Mouse (Mus musculus): Measurements from ENCODE around the gene Zdhhc14. TPM values are rescaled to one million over a fixed set of nuclear protein-coding genes. Genes with fewer than 3 reads are reported as not detected.

Zdhhc14 gene
- total RNA-seq, 2 experiments from 2014 or later = 2.0 to 4.3 TPM

DNA sequence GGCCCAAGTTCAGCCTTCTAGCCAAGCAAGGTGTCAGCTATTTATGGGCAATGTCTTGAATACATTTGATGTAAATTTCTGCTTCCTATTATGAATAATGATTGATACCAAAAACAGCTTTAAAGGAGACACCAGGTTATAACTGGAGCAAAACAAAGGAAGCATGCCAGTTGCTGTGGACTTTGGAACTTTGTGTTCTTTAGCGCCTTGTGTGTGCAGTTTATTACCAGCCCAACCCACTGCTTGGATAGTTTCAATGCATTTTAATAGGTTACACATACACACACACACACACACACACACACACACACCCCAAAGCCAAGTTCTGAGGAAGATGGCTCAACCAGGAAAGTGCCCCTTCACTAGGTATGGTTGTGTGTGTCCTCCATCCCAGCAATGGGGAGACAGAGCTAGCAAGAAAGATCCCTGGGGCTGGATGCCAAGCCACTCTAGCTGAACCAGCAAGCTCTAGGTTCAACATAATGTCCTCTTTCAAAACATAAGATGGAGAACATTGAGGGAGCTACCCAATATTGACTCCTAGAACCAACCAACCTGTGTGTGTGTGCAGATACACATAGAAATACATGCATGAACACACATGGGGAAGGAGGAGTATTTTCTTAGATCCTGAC is 79.9 kb downstream of the Zdhhc14 start:
- no peak for DNase-seq
- peak overlapping the region; percentile 79 for H3K27ac ChIP-seq
- TF ChIP-seq CTCF (IDR thresholded peaks at IDR 0.05) = no peak
- intact Hi-C loops (cut with DNase I) = loop anchor here (5.0 kb wide), 1 partner anchor 80 kb away; the partner anchor contains the start of gene Zdhhc14
- H3K4me3 ChIP-seq = no peak overlapping the region

DNA sequence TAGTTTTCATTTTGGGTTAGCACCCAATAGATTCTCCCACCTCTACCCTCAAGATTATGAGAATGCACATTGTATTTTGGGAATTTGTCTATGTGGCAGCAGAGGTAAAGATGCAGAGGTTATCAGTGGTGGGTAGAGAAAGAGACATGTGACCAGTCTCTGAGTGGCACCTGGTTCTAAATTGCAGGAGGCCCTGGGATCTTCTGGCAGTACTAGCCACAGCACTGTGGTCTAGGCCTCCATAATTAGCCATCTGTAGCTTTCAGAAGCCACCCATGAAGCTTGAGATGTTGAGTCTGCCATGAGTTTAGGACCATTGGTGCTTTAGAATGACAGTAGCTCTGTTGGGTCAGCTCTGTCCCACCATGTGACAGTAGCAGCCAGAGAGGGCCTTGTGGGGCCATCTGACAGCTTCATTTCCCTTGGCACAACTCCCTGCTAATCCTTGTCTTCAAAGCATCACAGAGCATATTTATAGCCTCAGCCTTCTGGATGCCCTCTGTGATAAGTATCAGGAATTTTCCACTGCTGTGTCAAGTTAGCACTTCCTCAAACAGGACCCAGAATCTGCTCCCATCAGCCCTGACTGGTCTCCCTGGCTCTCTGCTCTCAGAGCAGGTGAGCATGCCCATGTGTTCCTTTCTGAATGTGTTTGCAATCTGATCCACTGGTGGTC is 80.5 kb downstream of the Zdhhc14 start:
- DNase-seq = peak; percentile 43
- TF ChIP-seq CTCF (IDR thresholded peaks at IDR 0.05) = no peak
- intact Hi-C loops (cut with DNase I) = loop anchor here (5.0 kb wide), 1 partner anchor 81 kb away; the partner anchor contains the start of gene Zdhhc14

DNA sequence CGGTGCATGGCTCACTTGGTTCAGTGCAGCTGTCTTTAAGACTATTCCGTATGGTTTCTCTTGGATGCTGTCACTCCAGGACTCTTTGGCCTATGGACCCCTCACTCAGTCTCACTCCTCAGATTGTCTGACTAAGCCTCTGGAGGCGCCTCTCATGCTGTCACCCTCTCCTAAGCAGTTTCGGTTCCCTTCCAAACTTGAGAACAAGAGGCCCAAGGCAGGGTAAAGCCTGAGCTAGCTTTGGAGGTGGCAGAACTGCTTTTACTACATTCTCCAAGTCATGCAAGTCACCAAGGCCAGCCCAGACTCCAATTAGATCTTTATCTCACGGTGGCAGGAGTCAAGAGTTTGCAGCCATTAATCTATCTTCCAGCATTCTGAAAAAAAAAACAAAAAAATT is 82.3 kb downstream of the Zdhhc14 start:
- H3K27ac ChIP-seq = peak overlapping the region; percentile 28; the same call in 1 of the 2 replicates

More for the DNA sequence above, 80.5 kb downstream of the Zdhhc14 start:
- Histone ChIP-seq H3K4me3 (no peak overlapping the region), H3K27ac (peak overlapping the region; percentile 79)

DNA sequence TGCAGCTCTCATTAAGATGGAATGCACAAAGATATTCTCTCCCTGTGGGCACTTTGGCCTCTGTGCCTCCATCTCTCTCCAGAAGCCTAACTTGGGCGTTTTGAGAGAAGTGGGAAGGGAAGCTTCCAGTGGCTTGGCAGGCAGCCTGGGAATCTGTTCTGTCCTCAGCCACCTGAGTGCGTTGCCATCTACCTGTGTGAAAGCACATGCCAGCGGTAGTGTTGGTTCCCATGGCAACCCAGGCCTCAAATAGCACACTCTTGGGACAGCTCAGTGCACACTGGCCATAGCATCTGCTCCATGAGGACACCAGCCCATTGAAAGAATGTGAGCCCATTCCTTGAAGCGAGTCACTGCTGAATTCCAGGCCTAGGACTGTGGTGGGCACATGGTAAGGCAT is 83.2 kb downstream of the Zdhhc14 start:
- H3K27ac ChIP-seq = no peak overlapping the region
- no peak for DNase-seq
- intact Hi-C loops (cut with DNase I) = no loop called here
- no peak overlapping the region for H3K4me3 ChIP-seq
- TF ChIP-seq CTCF (IDR thresholded peaks at IDR 0.05) = no peak

More for the DNA sequence above, 82.3 kb downstream of the Zdhhc14 start:
- DNase-seq = no peak
- no peak for TF ChIP-seq CTCF (IDR thresholded peaks at IDR 0.05)
- no peak overlapping the region for H3K4me3 ChIP-seq
- intact Hi-C loops (cut with DNase I) = loop anchor here (5.0 kb wide), 1 partner anchor 82 kb away; the partner anchor contains the start of gene Zdhhc14

DNA sequence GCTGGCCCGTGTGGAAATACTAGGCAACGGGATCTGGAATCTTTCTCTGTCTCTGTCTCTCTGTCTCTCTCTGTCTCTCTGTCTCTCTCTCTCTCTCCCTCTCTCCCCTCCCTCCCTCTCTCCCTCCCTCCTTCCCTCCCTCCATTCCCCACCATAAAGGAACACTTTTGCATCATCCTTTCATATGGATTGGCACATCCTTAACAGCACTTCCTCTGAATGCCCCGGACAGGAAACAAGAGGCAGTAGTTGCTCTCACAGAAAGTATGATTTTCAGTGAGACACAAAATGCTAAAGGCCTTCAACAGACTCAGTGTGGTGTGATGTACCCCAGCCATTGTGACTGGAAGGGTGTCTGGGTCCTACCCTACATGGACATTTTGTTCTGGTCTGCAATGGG is 89.9 kb downstream of the Zdhhc14 start:
- H3K27ac ChIP-seq = no peak overlapping the region
- no peak overlapping the region for H3K4me3 ChIP-seq
- TF ChIP-seq CTCF (IDR thresholded peaks at IDR 0.05) = no peak
- DNase-seq = no peak
- intact Hi-C loops (cut with DNase I) = no loop called here

DNA sequence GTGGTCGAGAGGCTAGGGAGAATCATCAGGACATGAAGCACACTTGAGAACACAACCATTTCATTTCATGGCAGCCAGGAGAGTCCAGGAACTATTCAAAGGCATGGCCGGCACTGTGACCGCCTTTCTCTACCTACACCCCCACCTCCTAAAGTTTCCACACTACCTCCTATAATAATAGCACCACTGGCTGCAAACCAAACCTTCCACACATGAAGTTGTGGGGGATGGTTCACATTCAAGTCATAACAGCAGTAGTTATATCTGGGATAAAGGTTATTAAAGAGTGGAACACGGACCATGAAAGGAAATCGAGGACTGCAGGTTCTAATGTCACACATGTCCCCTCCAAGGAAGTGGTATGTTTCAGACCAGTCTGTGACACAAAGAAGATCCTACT is 90.6 kb downstream of the Zdhhc14 start:
- intact Hi-C loops (cut with DNase I) = no loop called here
- no peak for DNase-seq
- Histone ChIP-seq H3K4me3 (no peak overlapping the region), H3K27ac (no peak overlapping the region)
- TF ChIP-seq CTCF (IDR thresholded peaks at IDR 0.05) = no peak

DNA sequence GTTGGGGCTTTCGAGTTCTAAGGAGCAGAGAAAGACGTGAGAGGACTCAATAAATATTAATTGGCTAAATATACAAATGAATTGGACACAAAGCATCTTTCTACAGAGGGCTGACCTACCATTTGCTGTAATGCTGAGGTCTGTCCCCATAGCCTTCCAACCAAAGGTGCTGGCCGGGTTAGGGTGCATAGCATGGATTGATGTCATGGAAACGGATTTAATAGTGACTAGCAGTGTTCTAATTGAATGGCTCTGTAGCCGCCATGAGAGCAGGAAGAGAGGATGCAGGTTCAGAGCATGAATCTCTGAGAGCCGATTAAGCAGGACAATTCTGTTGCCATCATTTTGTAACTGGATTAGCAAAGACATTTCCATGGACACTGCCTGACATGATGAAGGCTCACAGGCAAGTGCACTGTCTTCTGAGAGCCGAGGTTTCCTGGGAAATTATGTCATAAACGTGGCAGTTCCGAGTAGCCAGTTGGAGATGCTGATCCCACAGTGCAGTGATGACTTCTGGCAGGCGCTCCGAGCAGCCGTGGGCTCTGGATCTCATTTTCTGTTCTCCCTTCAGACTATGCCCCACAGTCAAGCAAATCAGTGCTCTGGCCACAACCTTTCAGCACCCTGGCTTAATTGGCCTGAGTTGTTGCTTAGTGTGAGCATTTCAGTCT is 91.3 kb downstream of the Zdhhc14 start:
- peak overlapping the region; percentile 43 for H3K27ac ChIP-seq
- intact Hi-C loops (cut with DNase I) = no loop called here
- peak; percentile 28 for DNase-seq
- no peak for TF ChIP-seq CTCF (IDR thresholded peaks at IDR 0.05)
- peak overlapping the region; percentile 13; the same call in 1 of the 2 replicates for H3K4me3 ChIP-seq

DNA sequence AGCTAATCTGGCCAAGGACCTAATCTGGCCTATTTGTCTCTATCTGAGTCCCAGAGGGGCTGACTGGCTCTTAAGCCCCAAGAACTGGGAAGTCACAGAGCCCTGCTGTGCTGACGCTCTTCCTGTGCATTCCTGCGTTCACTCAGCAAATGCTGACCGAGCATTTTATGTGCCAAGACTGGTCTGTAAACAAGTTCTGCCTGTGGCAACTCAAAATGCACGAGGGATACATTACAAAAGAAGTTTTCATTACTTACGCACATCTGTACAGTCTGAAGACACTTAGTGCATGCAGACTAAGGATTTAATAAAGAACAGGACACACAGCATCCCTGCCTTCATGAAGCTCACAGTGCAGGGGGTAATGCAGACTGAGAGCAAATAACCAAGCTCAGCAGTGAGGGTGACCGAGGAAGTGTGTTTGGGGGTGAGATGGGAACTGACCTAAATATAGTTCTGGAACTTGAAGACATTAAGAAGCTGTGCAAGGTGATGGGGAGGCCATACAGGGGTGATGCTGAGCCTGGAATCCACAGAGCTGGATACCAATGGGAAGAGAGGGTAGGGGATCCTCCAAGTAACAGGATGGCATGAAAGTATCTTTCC is 99.3 kb downstream of the Zdhhc14 start:
- TF ChIP-seq CTCF (IDR thresholded peaks at IDR 0.05) = no peak
- DNase-seq = peak; percentile 36
- Histone ChIP-seq H3K27ac (peak overlapping the region; percentile 54), H3K4me3 (no peak overlapping the region)
- intact Hi-C loops (cut with DNase I) = no loop called here

DNA sequence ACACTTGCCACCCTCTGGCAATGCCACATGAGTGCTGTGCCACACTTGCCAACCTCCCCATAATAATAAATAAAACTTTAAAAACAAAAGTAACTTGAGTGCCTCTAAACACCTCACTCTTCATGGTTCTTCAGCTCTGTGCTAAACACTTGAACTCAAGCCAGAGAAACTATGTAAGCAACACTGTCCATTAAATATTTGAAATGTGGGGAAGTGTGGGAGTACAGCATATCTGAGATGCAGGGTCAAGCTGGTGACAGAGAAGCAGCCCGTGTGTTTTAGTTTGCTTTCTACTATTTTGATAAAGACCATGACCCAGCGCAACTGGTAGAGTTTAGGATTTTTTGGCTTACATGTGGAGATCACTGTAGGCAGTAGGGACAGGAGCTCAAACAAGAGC is 100.7 kb downstream of the Zdhhc14 start:
- no peak overlapping the region for H3K27ac ChIP-seq
- no peak for DNase-seq
- TF ChIP-seq CTCF (IDR thresholded peaks at IDR 0.05) = no peak
- intact Hi-C loops (cut with DNase I) = no loop called here
- no peak overlapping the region for H3K4me3 ChIP-seq

DNA sequence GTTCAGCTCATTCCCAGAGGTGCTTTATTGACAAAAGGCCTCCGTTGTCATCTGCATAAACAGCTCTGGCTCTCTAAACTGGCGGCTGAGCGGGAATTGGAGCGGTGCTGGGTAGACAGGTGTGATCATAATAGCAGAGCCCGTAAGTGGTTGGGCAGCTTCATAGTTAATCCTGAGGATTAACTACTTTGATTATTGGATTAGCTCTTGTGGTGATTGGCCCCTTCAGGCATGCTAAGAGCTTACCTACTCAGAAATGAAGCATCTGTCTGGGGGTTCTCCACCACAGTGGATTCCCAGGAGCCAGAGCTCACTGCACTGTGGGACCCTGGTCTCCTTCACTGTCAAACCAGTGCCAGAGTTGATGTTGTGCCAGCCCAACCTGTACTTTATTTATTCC is 102.7 kb downstream of the Zdhhc14 start:
- TF ChIP-seq CTCF (IDR thresholded peaks at IDR 0.05) = no peak
- no peak overlapping the region for H3K4me3 ChIP-seq
- intact Hi-C loops (cut with DNase I) = no loop called here
- no peak for DNase-seq
- H3K27ac ChIP-seq = no peak overlapping the region

DNA sequence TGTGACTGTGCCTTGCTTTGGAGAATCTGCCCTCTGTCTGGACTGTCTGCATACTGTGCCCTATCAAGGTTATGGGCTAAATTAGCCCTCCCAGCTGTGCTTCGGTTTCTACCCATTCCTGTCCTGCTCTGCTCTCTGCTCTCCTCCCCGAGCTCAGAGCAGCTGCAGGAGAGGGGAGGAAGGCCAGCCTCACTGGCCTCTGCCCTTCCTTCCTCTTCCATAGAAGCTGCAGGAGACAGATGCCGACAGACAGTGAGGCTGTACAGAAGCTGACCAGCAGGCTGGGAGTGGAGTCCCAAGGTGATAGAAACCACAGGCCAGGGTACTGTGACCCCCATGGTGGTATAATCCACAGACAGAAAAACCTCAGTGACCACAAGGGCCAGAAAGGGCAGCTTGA is 104.1 kb downstream of the Zdhhc14 start:
- peak overlapping the region; percentile 58 for H3K27ac ChIP-seq
- intact Hi-C loops (cut with DNase I) = no loop called here
- no peak for TF ChIP-seq CTCF (IDR thresholded peaks at IDR 0.05)
- no peak overlapping the region for H3K4me3 ChIP-seq
- DNase-seq = no peak

DNA sequence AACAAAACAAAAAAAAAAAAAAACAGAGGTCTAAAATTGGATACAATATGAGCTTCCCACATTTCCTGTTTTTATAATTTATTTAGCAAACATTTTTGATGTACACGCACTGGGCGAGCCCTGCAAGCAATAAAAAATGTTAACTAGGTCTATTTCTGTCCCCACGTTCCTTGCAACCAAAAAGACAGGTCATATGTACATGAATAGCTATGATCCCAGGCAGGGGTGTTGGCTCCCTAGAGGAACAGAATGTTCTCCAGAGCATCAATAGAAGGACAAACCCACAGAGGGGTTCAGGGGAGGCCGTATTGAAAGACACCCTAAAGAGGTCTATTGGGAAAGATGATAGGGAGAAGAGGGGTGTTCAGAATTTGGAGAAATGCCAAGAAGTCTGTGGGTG is 106.6 kb downstream of the Zdhhc14 start:
- TF ChIP-seq CTCF (IDR thresholded peaks at IDR 0.05) = no peak
- no peak overlapping the region for H3K4me3 ChIP-seq
- no peak overlapping the region; the same call in 1 of the 2 replicates for H3K27ac ChIP-seq
- DNase-seq = no peak
- intact Hi-C loops (cut with DNase I) = no loop called here

Measured in gastrocnemius, adult 2 months (tissue).